ENCODE assay signal across 10 mouse cellular contexts in the genomic region with DNA sequence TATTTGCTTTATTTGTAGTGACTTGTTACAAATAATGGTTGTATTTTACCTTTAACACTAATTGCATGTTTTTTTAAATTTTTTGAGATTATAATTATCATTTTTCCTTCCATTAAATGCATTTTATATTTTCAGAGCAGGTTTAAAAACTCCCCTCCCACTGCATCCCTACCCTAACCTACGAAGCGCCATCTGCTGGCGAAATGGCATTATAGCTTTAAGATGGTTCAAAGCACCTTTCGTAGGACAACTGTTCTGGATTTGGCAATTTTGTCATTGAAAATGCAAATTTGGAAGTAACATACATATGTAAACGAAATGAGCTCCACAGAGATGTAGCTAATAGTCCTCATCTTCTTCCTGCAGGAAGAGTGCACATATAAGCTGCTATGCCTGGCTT. TPM values are rescaled to one million over a fixed set of nuclear protein-coding genes. Genes with fewer than 3 reads are reported as not detected.
DNase-seq lines count a peak whose midpoint lies in the region; ATAC-seq and TF ChIP-seq lines count a peak whose summit lies in the region.
"Had no signal": no experiment of that assay in that cellular context is flagged by ENCODE, and none has a peak within 500 bp of the region (broad histone marks: within the 10 kb centered on the region; RNA-seq: fewer than 3 reads in every experiment).

No protein-coding gene starts in this region.

- TF ChIP-seq CTCF in embryonic fibroblast, embryonic 13.5 days (IDR thresholded peaks at IDR 0.05; ENCODE audit: borderline replicate concordance, insufficient read depth, low read length), result peak; percentile 46; the same call in 1 of the 2 replicates
- TF ChIP-seq CTCF in lung, adult 2 months (IDR thresholded peaks at IDR 0.05; ENCODE audit: insufficient read depth, low read length), result peak; percentile 58

- no peaks in the 10 kb centered on the region for H3K36me3 ChIP-seq in midbrain, embryonic 11.5 days (ENCODE audit: control insufficient read depth, insufficient read depth, low read length)
- no peaks in the 10 kb centered on the region for H3K36me3 ChIP-seq in midbrain, embryonic 16.5 days (ENCODE audit: control insufficient read depth, insufficient read depth, low read length)
- H3K36me3 ChIP-seq: hindbrain, embryonic 15.5 days; neural tube, embryonic 12.5 days had no signal

- DNase-seq in frontal cortex, postnatal 36 days (ENCODE audit: low spot score in 2 of 2), result peak; percentile 28 to 41
- peak; percentile 93 for DNase-seq in midbrain, embryonic 11.5 days (ENCODE audit: low spot score, missing footprints)
- peak; percentile 62 for DNase-seq in ZHBTc4 (ENCODE audit: low read depth, low spot score)
- peak; percentile 28 for DNase-seq in lung, adult 2 months
- DNase-seq in thymus, postnatal 0 days (ENCODE audit: low spot score), result peak; percentile 51

- H3K4me3 ChIP-seq in midbrain, embryonic 11.5 days (ENCODE audit: low read depth, low read length), result no peak overlapping the region
- H3K4me3 ChIP-seq in midbrain, embryonic 16.5 days (ENCODE audit: low read depth, low read length), result no peak overlapping the region
- no peak overlapping the region for H3K4me3 ChIP-seq in embryonic fibroblast, embryonic 13.5 days (ENCODE audit: insufficient read depth, low read length)
- H3K4me3 ChIP-seq in lung, adult 2 months (replicated peaks; ENCODE audit: extremely low read depth, low read depth, low read length), result no peak overlapping the region
- H3K4me3 ChIP-seq: hindbrain, embryonic 15.5 days; neural tube, embryonic 12.5 days had no signal

- no peak for TF ChIP-seq POLR2A in embryonic fibroblast, embryonic 13.5 days (IDR thresholded peaks at IDR 0.05; ENCODE audit: low read depth, low read length)
- no peak for TF ChIP-seq POLR2A in lung, adult 2 months (IDR thresholded peaks at IDR 0.05; ENCODE audit: borderline replicate concordance, extremely low read depth, low read depth, low read length)

- no peak overlapping the region for H3K4me2 ChIP-seq in midbrain, embryonic 11.5 days
- H3K4me2 ChIP-seq in midbrain, embryonic 16.5 days (ENCODE audit: low read length), result no peak overlapping the region
- H3K4me2 ChIP-seq: hindbrain, embryonic 15.5 days; neural tube, embryonic 12.5 days had no signal

- no peak overlapping the region for H3K9ac ChIP-seq in midbrain, embryonic 11.5 days (ENCODE audit: low read length)
- no peak overlapping the region for H3K9ac ChIP-seq in midbrain, embryonic 16.5 days (ENCODE audit: low read depth, low read length)
- H3K9ac ChIP-seq: hindbrain, embryonic 15.5 days; neural tube, embryonic 12.5 days had no signal

- H3K27me3 ChIP-seq in midbrain, embryonic 11.5 days (ENCODE audit: control insufficient read depth, insufficient read depth, low read length), result no peaks in the 10 kb centered on the region
- H3K27me3 ChIP-seq in midbrain, embryonic 16.5 days (ENCODE audit: control insufficient read depth, insufficient read depth, low read depth, low read length), result no peaks in the 10 kb centered on the region
- H3K27me3 ChIP-seq: hindbrain, embryonic 15.5 days; neural tube, embryonic 12.5 days had no signal

- WGBS in midbrain, embryonic 11.5 days, result 10% methylated on average over 5 of the region's 5 CpGs
- 7% methylated on average over 5 of the region's 5 CpGs for WGBS in midbrain, embryonic 16.5 days
- 9% methylated on average over 5 of the region's 5 CpGs for WGBS in lung, adult 2 months

- no peak overlapping the region for H3K27ac ChIP-seq in midbrain, embryonic 11.5 days (ENCODE audit: low read depth, low read length)
- no peak overlapping the region for H3K27ac ChIP-seq in midbrain, embryonic 16.5 days (ENCODE audit: low read length)
- no peak overlapping the region for H3K27ac ChIP-seq in embryonic fibroblast, embryonic 13.5 days (ENCODE audit: insufficient read depth, low read length)
- H3K27ac ChIP-seq: hindbrain, embryonic 15.5 days; neural tube, embryonic 12.5 days had no signal

- H3K9me3 ChIP-seq in midbrain, embryonic 11.5 days (ENCODE audit: control insufficient read depth, low read length), result no peaks in the 10 kb centered on the region
- no peaks in the 10 kb centered on the region for H3K9me3 ChIP-seq in midbrain, embryonic 16.5 days (replicated peaks; ENCODE audit: control insufficient read depth, low read length, poor library complexity, severe bottlenecking)
- H3K9me3 ChIP-seq: hindbrain, embryonic 15.5 days; neural tube, embryonic 12.5 days had no signal

- H3K4me1 ChIP-seq in midbrain, embryonic 11.5 days (ENCODE audit: control insufficient read depth, insufficient read depth, low read length), result no peaks in the 10 kb centered on the region
- H3K4me1 ChIP-seq in midbrain, embryonic 16.5 days (ENCODE audit: control insufficient read depth, insufficient read depth, low read length), result no peaks in the 10 kb centered on the region
- H3K4me1 ChIP-seq in embryonic fibroblast, embryonic 13.5 days (ENCODE audit: control insufficient read depth, insufficient read depth, low read length), result no peaks in the 10 kb centered on the region
- no peaks in the 10 kb centered on the region for H3K4me1 ChIP-seq in lung, adult 2 months (ENCODE audit: control insufficient read depth, insufficient read depth, low read length)
- H3K4me1 ChIP-seq: neural tube, embryonic 12.5 days had no signal

- ATAC-seq in frontal cortex, adult (ENCODE audit: low TSS enrichment), result no peak
- ATAC-seq in midbrain, embryonic 11.5 days (ENCODE audit: low FRiP score), result no peak
- ATAC-seq in midbrain, embryonic 16.5 days, result no peak

RNA-seq across cellular contexts. Expression of a gene that starts 5.9 kb away (rescaled TPM):
- polyA plus RNA-seq in midbrain, embryonic 11.5 days (2014; fragmentation: Nextera tagmentation; extraction: Ambion mirVana), result 57.1 and 59.6 TPM in 2 replicates
- polyA plus RNA-seq in midbrain, embryonic 16.5 days (2015; fragmentation: Nextera tagmentation; extraction: Ambion mirVana), result 36.3 and 36.9 TPM in 2 replicates
- 23.7 and 48.4 TPM in 2 replicates for polyA plus RNA-seq in embryonic fibroblast, embryonic 13.5 days (2011; ENCODE audit: insufficient read length, low read depth, missing spikeins)
- 10.7 and 15.7 TPM in 2 replicates for polyA plus RNA-seq in lung, adult 2 months (2012; rRNA removed)
- polyA plus RNA-seq in thymus, postnatal 0 days (2015; fragmentation: Nextera tagmentation; extraction: Ambion mirVana), result 64.7 and 76.5 TPM in 2 replicates

RNA-seq across cellular contexts. Expression of a gene that starts 18.6 kb away (rescaled TPM):
- polyA plus RNA-seq in midbrain, embryonic 11.5 days (2014; fragmentation: Nextera tagmentation; extraction: Ambion mirVana), result 48.5 and 51.6 TPM in 2 replicates
- 44.8 and 46.2 TPM in 2 replicates for polyA plus RNA-seq in midbrain, embryonic 16.5 days (2015; fragmentation: Nextera tagmentation; extraction: Ambion mirVana)
- 109 and 125 TPM in 2 replicates for polyA plus RNA-seq in embryonic fibroblast, embryonic 13.5 days (2011; ENCODE audit: insufficient read length, low read depth, missing spikeins)
- 39.9 and 49.6 TPM in 2 replicates for polyA plus RNA-seq in lung, adult 2 months (2012; rRNA removed)
- polyA plus RNA-seq in thymus, postnatal 0 days (2015; fragmentation: Nextera tagmentation; extraction: Ambion mirVana), result 41.2 and 48.5 TPM in 2 replicates

RNA-seq across cellular contexts. Expression of a gene that starts 19.1 kb away (rescaled TPM):
- polyA plus RNA-seq in midbrain, embryonic 11.5 days (2014; fragmentation: Nextera tagmentation; extraction: Ambion mirVana), result not detected in 2 replicates
- not detected in 2 replicates for polyA plus RNA-seq in midbrain, embryonic 16.5 days (2015; fragmentation: Nextera tagmentation; extraction: Ambion mirVana)
- polyA plus RNA-seq in embryonic fibroblast, embryonic 13.5 days (2011; ENCODE audit: insufficient read length, low read depth, missing spikeins), result not detected in 2 replicates
- not detected in 2 replicates for polyA plus RNA-seq in lung, adult 2 months (2012; rRNA removed)
- not detected in 2 replicates for polyA plus RNA-seq in thymus, postnatal 0 days (2015; fragmentation: Nextera tagmentation; extraction: Ambion mirVana)
- polyA plus RNA-seq: hindbrain, embryonic 15.5 days; neural tube, embryonic 12.5 days had no signal

RNA-seq across cellular contexts. Expression of a gene that starts 39.2 kb away (rescaled TPM):
- polyA plus RNA-seq in midbrain, embryonic 11.5 days (2014; fragmentation: Nextera tagmentation; extraction: Ambion mirVana), result 0.10 TPM in 1 of 2 replicates, not detected in the other
- 0.10 and 0.21 TPM in 2 replicates for polyA plus RNA-seq in midbrain, embryonic 16.5 days (2015; fragmentation: Nextera tagmentation; extraction: Ambion mirVana)
- polyA plus RNA-seq in embryonic fibroblast, embryonic 13.5 days (2011; ENCODE audit: insufficient read length, low read depth, missing spikeins), result not detected in 2 replicates
- polyA plus RNA-seq in lung, adult 2 months (2012; rRNA removed), result not detected in 2 replicates
- polyA plus RNA-seq in thymus, postnatal 0 days (2015; fragmentation: Nextera tagmentation; extraction: Ambion mirVana), result not detected in 2 replicates

Comparison
In these comparisons a context has a peak if more than half of its experiments do, and no peak if none do; other contexts are left out.
1. DNase-seq: peak in every context shown above with its lines; median percentile 93 in midbrain, embryonic 11.5 days; 62 in ZHBTc4; 51 in thymus, postnatal 0 days; 34 in frontal cortex, postnatal 36 days; 28 in lung, adult 2 months.